Mouse (Mus musculus) gastrocnemius, postnatal 25 days (tissue): ENCODE data around the gene Nsun2. TPM values are rescaled to one million over a fixed set of nuclear protein-coding genes. Genes with fewer than 3 reads are reported as not detected.
A peak's percentile ranks its signal among the peaks of the same experiment; 100 is the strongest.

Experiments
- DNase-seq: peaks from one replicate; pipeline ENCODE4 v3.0.0; 2022
- total RNA-seq, 2 experiments: library from RNA; stranded (reverse); gene quantifications; 1 replicate in 1 of 2; 2 replicates in 1 of 2; pipeline ENCODE4 v1.2.3; 2021

Gene Nsun2
- total RNA-seq, 2 experiments from 2014 or later, result 37.8 to 39.2 TPM

DNA sequence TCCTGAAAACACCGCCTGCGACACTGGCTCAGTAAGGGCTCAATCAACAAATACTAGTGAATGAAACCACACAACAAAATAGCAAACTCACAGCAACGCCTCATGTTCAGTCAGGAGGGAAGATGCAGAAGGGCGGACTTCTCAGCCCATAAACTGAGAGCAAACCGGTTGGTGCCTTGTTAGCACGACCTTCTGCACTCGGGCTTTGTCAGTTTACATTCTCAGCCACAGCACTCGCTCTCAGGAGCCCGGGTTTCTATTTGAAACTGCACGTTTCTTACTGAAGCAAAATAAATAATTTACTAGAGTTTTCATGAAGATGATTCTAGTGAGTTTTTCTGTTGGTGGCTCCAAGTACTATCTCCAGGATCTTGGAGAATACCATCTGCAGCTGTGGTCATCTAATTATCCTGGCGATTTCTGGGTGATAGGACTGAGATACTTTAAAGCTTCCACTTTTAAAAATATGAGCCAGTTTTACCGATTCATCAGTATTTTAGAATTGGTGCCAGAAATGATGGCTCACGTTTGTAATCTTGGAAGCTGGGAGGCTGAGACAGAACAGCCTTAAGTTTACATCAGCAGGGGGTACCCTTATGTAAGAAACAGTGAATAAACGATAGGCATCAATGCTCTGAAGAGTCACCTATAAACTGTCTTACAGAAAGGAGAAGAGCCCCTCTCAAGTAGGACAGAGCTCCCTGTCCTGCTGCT, 9.9 kb upstream of the Nsun2 start:
- no peak for DNase-seq

DNA sequence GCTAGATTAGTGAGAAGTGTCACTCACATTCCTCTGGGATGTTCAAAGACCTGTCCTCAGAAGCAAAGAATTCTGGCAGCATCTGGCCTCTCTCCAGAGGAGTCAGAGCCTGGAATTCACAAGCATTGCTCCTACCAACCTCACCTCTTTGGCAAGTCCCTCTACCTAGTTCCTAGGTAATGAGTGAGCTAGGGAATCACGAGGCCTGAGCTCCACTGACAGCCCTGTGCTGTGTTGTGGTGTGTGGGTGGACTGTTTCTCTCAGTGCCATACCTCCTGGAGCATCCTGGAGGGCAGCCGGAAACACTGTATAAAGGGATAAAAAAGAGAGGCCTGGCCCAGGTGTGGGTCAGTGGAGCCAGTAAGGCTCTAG, 9.4 kb upstream of the Nsun2 start:
- DNase-seq, result no peak

- DNase-seq, result no peak
These were observed 7.7 kb upstream of the Nsun2 start for GRCm38 (mm10) chr13:69525867-69526266.

GRCm38 (mm10) chr13:69528531-69528930, 5.0 kb upstream of the Nsun2 start:
- no peak for DNase-seq

DNA sequence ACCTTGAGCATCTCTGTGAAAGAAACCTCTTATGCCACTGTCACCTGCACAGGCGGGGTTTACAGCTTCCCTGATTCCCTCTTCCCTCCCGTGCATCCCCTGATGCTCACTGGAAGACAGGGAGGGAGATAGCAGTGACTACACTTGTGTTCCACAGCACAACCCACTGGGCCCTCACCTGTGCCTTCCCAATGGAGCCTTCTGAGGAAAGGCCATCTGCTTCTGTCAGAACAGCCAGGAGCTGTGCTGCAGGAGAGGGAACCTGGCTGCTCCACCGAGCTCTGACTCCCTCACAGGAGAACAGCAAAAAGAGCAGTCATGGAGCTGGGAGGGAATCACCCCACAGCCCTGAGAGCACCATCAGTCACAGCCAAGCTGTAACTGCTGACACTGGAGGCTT, 3.4 kb upstream of the Nsun2 start:
- no peak for DNase-seq

DNA sequence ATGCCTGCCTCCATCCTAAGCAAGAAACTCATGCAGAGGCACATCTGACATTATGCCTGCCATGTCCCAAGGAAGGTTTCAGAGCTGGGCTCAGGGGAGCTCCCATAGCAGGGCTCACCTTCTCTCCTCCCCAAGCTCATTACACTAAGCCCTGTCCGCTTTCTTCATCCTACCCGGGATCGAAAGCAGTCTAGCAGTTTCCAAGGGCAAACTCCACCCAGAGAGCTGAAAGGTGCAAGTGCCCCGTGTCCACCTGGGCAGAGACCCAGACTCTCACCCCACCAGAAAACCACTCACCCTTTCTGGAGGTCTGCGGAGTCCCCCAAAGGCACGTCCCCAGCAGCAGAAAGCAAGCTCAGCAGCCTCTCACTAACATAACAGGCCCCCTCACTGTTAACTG, 2.6 kb upstream of the Nsun2 start:
- DNase-seq, result no peak

DNA sequence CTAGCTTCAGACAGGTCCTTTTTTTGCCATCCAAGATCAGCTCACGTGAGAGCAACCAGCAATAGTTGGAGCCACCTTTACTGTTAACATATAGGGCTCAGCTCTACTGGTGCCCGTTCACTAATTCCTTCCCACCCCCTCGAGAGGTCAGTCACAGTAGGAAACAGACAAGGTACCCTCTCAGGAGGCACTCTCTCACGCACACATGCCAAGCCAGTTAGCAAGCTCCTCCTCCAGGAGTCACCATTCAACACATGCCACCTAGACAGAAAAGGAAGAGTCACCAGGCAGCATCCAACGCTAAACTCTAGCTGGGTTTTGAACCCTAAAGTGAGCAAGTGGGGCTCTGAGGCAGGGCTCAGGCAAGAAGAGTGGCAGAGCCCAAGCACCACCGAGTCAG, 2.1 kb upstream of the Nsun2 start:
- DNase-seq, result no peak

GRCm38 (mm10) chr13:69532101-69532892, 1.2 kb upstream of the Nsun2 start:
- no peak for DNase-seq

- no peak for DNase-seq
These were observed 597 bp upstream of the Nsun2 start for GRCm38 (mm10) chr13:69532893-69533404.

GRCm38 (mm10) chr13:69534334-69534653, 748 bp downstream of the Nsun2 start, which contains the start of gene Tent4a:
Gene Tent4a, minus strand, starts transcription at chr13:69534617.
- DNase-seq, result no peak

- peak; percentile 99 for DNase-seq
These were observed 1.4 kb downstream of the Nsun2 start for GRCm38 (mm10) chr13:69534654-69535551.

DNA sequence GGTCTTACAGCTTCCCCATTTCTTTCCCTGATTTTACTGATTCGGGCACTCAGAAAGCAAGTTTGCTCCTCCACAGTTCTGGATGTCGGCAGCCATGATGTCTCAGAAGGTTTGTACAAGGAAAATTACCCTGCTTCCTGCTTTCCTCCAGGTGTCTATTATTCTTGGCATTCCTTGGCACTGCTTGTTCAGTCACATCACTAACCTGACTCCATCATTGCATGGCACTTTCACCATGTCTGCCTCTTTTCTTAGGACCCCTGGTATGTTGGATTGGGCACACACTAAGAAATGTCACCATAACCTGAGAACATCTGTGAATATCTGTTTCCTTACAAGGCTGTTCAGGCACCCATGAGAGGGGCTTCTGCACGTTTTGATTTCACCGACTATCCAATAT, 2.5 kb downstream of the Nsun2 start:
- no peak for DNase-seq

- DNase-seq, result peak; percentile 51
These were observed 3.8 kb downstream of the Nsun2 start for GRCm38 (mm10) chr13:69537366-69537765.

DNA sequence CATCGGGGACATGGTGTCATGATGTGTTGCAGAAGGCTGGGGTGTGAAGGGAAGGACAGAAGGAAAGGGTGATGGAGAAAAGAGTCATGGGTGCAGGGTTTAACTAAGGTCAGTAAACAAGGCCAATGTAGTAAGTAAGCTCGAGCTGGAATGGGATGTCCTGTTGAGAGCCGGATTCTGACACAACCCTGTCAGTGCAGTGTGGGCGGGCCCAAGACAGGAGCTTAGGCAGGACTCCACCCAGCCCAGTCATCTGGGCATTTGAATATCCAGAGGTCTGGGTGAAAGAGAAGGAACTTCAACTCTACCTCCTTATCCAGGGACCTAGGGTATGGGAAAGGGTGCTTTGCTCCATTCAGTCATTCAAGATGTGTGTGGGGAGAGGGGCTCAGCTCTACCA, 4.8 kb downstream of the Nsun2 start:
- DNase-seq, result peak; percentile 46

GRCm38 (mm10) chr13:69541209-69541608, 7.7 kb downstream of the Nsun2 start:
- DNase-seq, result peak; percentile 50

- no peak for DNase-seq
These were observed 8.2 kb downstream of the Nsun2 start for GRCm38 (mm10) chr13:69541776-69542175.

DNA sequence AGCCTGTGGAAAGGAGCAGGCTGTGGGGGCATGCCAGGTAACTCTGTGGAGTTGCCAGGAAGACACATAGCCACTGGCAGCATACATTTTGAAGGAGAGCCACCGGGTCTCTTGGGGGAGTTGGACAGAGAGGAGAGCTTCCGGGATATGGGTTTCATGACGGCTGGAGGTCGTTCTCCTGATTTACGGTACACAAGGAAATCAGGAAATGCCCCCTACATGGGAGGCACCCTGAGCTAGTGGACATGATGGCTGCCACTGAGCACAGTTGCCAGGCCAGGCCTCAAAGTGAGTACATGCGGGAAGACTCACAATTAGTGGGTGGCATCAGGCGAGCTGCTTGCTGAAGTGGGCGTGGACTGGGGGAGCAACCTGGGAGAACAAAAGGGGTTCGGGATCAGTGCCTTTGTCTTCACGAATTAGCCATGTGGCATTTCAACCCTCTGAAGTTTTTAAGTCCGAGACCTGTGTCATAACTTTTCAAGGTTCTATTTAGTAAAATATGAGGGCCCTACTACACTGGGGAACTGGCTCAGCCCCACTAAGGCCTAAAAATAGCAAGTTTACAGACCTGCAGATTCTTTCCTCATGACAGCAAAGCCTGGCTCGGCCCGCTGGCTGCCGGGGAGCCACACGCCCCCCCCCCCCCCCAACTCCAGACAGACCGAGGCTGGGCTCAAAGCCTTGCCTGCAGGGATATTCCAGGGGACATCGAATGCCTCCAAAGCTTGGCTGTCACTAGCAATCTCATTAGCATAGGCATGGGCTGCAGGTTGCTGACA, 9.2 kb downstream of the Nsun2 start:
- peak; percentile 74 for DNase-seq

GRCm38 (mm10) chr13:69543595-69543994, 10.0 kb downstream of the Nsun2 start:
- DNase-seq, result no peak

- no peak for DNase-seq
These were observed 11.5 kb downstream of the Nsun2 start for GRCm38 (mm10) chr13:69545019-69545418.

DNA sequence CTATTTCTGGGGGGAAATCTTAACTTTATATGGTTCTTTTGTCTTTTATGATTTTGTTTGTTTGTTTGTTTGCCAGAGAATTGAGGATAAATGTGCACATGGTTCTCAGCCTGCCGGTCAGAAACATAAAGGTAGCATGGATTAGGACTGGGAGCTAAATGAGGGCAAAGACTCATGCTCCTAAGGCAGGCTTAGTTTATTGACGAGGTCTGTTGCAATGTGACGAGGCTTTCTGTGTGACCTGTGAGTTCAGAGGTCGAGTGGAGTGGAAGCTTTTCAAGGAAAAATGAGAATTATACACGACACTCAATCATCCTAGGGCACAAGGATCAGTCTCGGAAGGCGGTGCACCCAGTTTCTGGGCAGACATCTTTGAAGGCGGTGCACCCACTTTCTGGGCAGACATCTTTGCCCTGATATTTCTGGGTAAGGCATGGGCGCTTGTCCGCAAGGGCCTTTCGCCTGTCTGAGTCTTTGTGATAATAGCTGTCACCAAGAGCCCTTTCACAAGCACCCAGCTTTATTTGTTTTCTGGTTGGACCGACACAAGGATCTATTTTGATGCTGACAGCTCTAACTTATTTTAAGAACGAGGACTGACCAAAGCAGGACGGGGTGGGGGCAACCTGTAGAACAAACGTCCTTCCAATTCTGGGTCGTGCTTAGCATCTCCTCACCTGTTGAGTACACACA, 14.1 kb downstream of the Nsun2 start:
- no peak for DNase-seq

DNA sequence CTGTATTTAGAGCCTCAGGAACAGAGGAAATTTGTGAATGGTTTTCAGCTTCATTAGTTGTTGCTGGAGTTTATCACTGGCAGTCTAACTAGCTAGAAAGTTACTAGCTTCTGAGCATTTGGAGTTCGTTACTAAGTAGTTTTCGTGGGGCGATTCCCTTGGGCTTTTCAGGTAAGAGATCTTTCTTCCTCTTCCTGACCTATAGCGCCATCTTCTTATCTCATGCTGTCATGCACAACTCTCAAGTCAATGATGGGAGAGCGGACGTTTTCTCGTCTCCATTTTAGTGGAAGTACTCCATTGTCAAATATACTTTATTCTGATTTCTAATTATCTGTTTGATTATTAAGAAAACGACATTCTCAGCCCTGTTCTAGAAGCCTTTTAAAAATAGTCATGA, 16.4 kb downstream of the Nsun2 start:
- no peak for DNase-seq
